Mouse (Mus musculus) layer of hippocampus, postnatal 14 days (tissue): Measurements from ENCODE around the gene Get4. TPM values are rescaled to one million over a fixed set of nuclear protein-coding genes. Genes with fewer than 3 reads are reported as not detected.
A peak's percentile ranks its signal among the peaks of the same experiment; 100 is the strongest.

Experiments
- DNase-seq, 2 experiments: peaks; one replicate each; pipeline ENCODE4 v3.0.0; 2021 to 2022; ENCODE audit warnings: low spot score in 2 of 2, mixed read lengths in 1 of 2
- total RNA-seq, 2 experiments: library from RNA; stranded (reverse); gene quantifications; 2 replicates each; pipeline ENCODE4 v1.2.3; 2021

Gene Get4
- total RNA-seq, 2 experiments from 2014 or later = 45.5 to 49.2 TPM

GRCm38 (mm10) chr5:139314941-139315642 is 63.0 kb downstream of the Get4 start:
- no peak for DNase-seq

- DNase-seq = no peak
Measured at GRCm38 (mm10) chr5:139316982-139317675, 65.0 kb downstream of the Get4 start.

GRCm38 (mm10) chr5:139317751-139318504 is 65.8 kb downstream of the Get4 start:
- peak; percentile 46 to 57 for DNase-seq

Other genes starting within 250 kb of the Get4 start
- gene Prkar1b, start 102.3 kb upstream of the Get4 start, total RNA-seq = 100 to 1,000 TPM; 387 to 389 TPM
- gene Dnaaf5, start 102.1 kb upstream of the Get4 start, total RNA-seq = 1 to 10 TPM; 7.0 to 7.4 TPM
- 10 to 100 TPM; 66.9 to 73.5 TPM for gene Sun1, start 51.7 kb upstream of the Get4 start, total RNA-seq
- 100 to 1,000 TPM; 263 to 264 TPM for gene Adap1, start 73.3 kb downstream of the Get4 start, total RNA-seq
- gene Cox19, start 99.1 kb downstream of the Get4 start, total RNA-seq = 10 to 100 TPM; 73.6 to 79.4 TPM
- not detected for gene Cyp2w1, start 100.3 kb downstream of the Get4 start, total RNA-seq
- gene Gpr146, start 125.4 kb downstream of the Get4 start, total RNA-seq = 10 to 100 TPM; 10.1 to 11.8 TPM
- under 1 TPM; 0.17 to 0.21 TPM for gene C130050O18Rik, start 153.0 kb downstream of the Get4 start, total RNA-seq
- gene Gper1, start 170.8 kb downstream of the Get4 start, total RNA-seq = 1 to 10 TPM; 3.0 to 3.5 TPM
- 10 to 100 TPM; 14.6 to 14.7 TPM for gene 3110082I17Rik, start 208.2 kb downstream of the Get4 start, total RNA-seq
- gene Zfand2a, start 232.2 kb downstream of the Get4 start, total RNA-seq = 10 to 100 TPM; 77.1 to 88.8 TPM